ENCODE assay signal across 8 mouse cellular contexts in the genomic region with DNA sequence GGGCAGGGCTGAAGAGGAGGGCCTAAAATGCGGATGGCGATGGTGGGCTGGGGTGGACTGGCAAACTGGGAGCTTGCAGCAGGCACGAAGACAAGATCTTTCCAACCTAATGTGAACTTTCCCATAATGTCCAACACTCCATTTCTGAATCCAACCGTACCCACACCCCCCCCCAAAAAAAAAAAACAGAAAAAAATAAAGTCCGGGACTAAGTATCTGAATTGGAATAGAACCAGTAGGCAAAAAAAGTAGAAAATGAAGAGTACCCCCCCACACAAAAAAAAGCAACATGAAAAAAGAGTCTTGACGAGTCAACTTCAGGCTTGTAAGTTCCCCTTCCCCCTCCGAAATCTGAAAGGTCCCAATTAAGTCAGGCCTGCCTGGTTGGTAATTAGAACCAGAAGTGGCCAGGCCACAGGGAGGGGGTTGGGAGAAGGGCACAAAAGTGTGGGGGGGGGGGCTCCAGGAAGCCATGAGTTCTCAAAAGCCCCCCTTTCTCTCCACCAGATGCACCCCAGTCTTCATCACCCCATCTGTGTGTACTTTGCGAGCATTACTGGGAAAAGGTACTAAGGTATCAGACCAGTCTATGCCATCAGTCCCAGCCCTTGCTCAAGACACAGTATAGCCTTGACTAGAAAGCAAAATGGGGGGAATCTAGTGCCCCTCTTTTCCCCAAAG. TPM values are rescaled to one million over a fixed set of nuclear protein-coding genes. Genes with fewer than 3 reads are reported as not detected.
DNase-seq lines count a peak whose midpoint lies in the region; ATAC-seq and TF ChIP-seq lines count a peak whose summit lies in the region.

No protein-coding gene starts in this region.

- peak overlapping the region; percentile 56 for H3K4me3 ChIP-seq in lung, embryonic 15.5 days
- H3K4me3 ChIP-seq in intestine, embryonic 15.5 days (replicated peaks): peak overlapping the region; percentile 53
- peak overlapping the region; percentile 73 for H3K4me3 ChIP-seq in olfactory bulb, adult 2 months (ENCODE audit: insufficient read depth, low read depth, low read length)

- no peak for ATAC-seq in lung, embryonic 15.5 days (ENCODE audit: borderline replicate concordance, extremely low read depth, low FRiP score, low TSS enrichment)
- no peak for ATAC-seq in intestine, embryonic 15.5 days
- ATAC-seq in megakaryocyte-erythroid progenitor cell, adult 5-6 weeks (replicated peaks; ENCODE audit: low FRiP score, low TSS enrichment, poor library complexity, severe bottlenecking): no peak

- 8% methylated on average over 8 of the region's 8 CpGs for WGBS in lung, embryonic 15.5 days
- WGBS in intestine, embryonic 15.5 days: 20% methylated on average over 8 of the region's 8 CpGs
- whole genome bisulfite sequencing in olfactory bulb, adult 2 months: 23% methylated on average over 8 of the region's 8 CpGs

- DNase-seq in lung, postnatal 14 days: no peak
- DNase-seq in embryo, embryonic 9.5 days (ENCODE audit: extremely low spot score): peak; percentile 64
- no peak for DNase-seq in urinary bladder, adult 18-20 months (ENCODE audit: low spot score in 2 of 2)
- no peak for DNase-seq in testis, postnatal 14 days (ENCODE audit: low spot score)

- no peaks in the 10 kb centered on the region for H3K9me3 ChIP-seq in lung, embryonic 15.5 days
- no peaks in the 10 kb centered on the region for H3K9me3 ChIP-seq in intestine, embryonic 15.5 days

- peaks cover 72% of the 10 kb centered on the region for H3K4me1 ChIP-seq in lung, embryonic 15.5 days
- peaks cover 47% of the 10 kb centered on the region for H3K4me1 ChIP-seq in intestine, embryonic 15.5 days (replicated peaks)
- H3K4me1 ChIP-seq in olfactory bulb, adult 2 months (ENCODE audit: control insufficient read depth, insufficient read depth, low read length): peaks cover 34% of the 10 kb centered on the region

- no peak for TF ChIP-seq POLR2A in olfactory bulb, adult 2 months (IDR thresholded peaks at IDR 0.05; ENCODE audit: insufficient read depth, low read depth, low read length)

- peak overlapping the region; percentile 100 for H3K27ac ChIP-seq in lung, embryonic 15.5 days
- H3K27ac ChIP-seq in intestine, embryonic 15.5 days: peak overlapping the region; percentile 98
- H3K27ac ChIP-seq in olfactory bulb, adult 2 months (ENCODE audit: insufficient read depth, low read depth, low read length): no peak overlapping the region; the same call in 1 of the 2 replicates

- H3K4me2 ChIP-seq in lung, embryonic 15.5 days: peak overlapping the region; percentile 87
- H3K4me2 ChIP-seq in intestine, embryonic 15.5 days (replicated peaks): peak overlapping the region; percentile 96

- TF ChIP-seq CTCF in olfactory bulb, adult 2 months (IDR thresholded peaks at IDR 0.05; ENCODE audit: insufficient read depth, low read depth, low read length): no peak

- peaks cover 17% of the 10 kb centered on the region; the same call in 1 of the 2 replicates for H3K36me3 ChIP-seq in lung, embryonic 15.5 days
- no peaks in the 10 kb centered on the region for H3K36me3 ChIP-seq in intestine, embryonic 15.5 days

- peak overlapping the region; percentile 52 for H3K9ac ChIP-seq in lung, embryonic 15.5 days
- H3K9ac ChIP-seq in intestine, embryonic 15.5 days: peak overlapping the region; percentile 71

- H3K27me3 ChIP-seq in lung, embryonic 15.5 days: no peaks in the 10 kb centered on the region
- H3K27me3 ChIP-seq in intestine, embryonic 15.5 days (replicated peaks): no peaks in the 10 kb centered on the region

RNA-seq across cellular contexts. Expression of a gene that starts 9.0 kb away (rescaled TPM):
- polyA plus RNA-seq in lung, embryonic 15.5 days (2015; fragmentation: Nextera tagmentation; extraction: Ambion mirVana): 43.7 and 43.8 TPM in 2 replicates
- 15.8 and 16.5 TPM in 2 replicates for polyA plus RNA-seq in intestine, embryonic 15.5 days (2015; fragmentation: Nextera tagmentation; extraction: Ambion mirVana)
- not detected in 2 replicates for polyA plus RNA-seq in olfactory bulb, adult 2 months (2012; ENCODE audit: insufficient read depth, insufficient read length, low replicate concordance, missing spikeins)
- total RNA-seq in megakaryocyte-erythroid progenitor cell, adult 5-6 weeks (2014; fragmentation: Nextera tagmentation): 0.61 and 1.8 TPM in 2 replicates
- total RNA-seq in megakaryocyte-erythroid progenitor cell, adult 5-6 weeks (2017): 1.6 and 6.7 TPM in 2 replicates

RNA-seq across cellular contexts. Expression of a gene that starts 16.5 kb away (rescaled TPM):
- 2.0 and 3.2 TPM in 2 replicates for polyA plus RNA-seq in lung, embryonic 15.5 days (2015; fragmentation: Nextera tagmentation; extraction: Ambion mirVana)
- polyA plus RNA-seq in intestine, embryonic 15.5 days (2015; fragmentation: Nextera tagmentation; extraction: Ambion mirVana): 10.8 and 12.9 TPM in 2 replicates
- polyA plus RNA-seq in olfactory bulb, adult 2 months (2012; ENCODE audit: insufficient read depth, insufficient read length, low replicate concordance, missing spikeins): not detected in 2 replicates
- 13.1 and 17.0 TPM in 2 replicates for total RNA-seq in megakaryocyte-erythroid progenitor cell, adult 5-6 weeks (2014; fragmentation: Nextera tagmentation)
- total RNA-seq in megakaryocyte-erythroid progenitor cell, adult 5-6 weeks (2017): 47.2 and 51.0 TPM in 2 replicates

RNA-seq across cellular contexts. Expression of a gene that starts 22.1 kb away (rescaled TPM):
- polyA plus RNA-seq in lung, embryonic 15.5 days (2015; fragmentation: Nextera tagmentation; extraction: Ambion mirVana): 0.53 and 0.57 TPM in 2 replicates
- polyA plus RNA-seq in intestine, embryonic 15.5 days (2015; fragmentation: Nextera tagmentation; extraction: Ambion mirVana): 0.08 and 0.14 TPM in 2 replicates
- polyA plus RNA-seq in olfactory bulb, adult 2 months (2012; ENCODE audit: insufficient read depth, insufficient read length, low replicate concordance, missing spikeins): not detected in 2 replicates
- not detected in 2 replicates for total RNA-seq in megakaryocyte-erythroid progenitor cell, adult 5-6 weeks (2014; fragmentation: Nextera tagmentation)
- total RNA-seq in megakaryocyte-erythroid progenitor cell, adult 5-6 weeks (2017): not detected in 2 replicates

RNA-seq across cellular contexts. Expression of a gene that starts 31.0 kb away (rescaled TPM):
- polyA plus RNA-seq in lung, embryonic 15.5 days (2015; fragmentation: Nextera tagmentation; extraction: Ambion mirVana): 63.8 and 65.3 TPM in 2 replicates
- polyA plus RNA-seq in intestine, embryonic 15.5 days (2015; fragmentation: Nextera tagmentation; extraction: Ambion mirVana): 66.2 and 67.9 TPM in 2 replicates
- not detected in 2 replicates for polyA plus RNA-seq in olfactory bulb, adult 2 months (2012; ENCODE audit: insufficient read depth, insufficient read length, low replicate concordance, missing spikeins)
- 30.4 and 32.9 TPM in 2 replicates for total RNA-seq in megakaryocyte-erythroid progenitor cell, adult 5-6 weeks (2014; fragmentation: Nextera tagmentation)
- 14.2 and 19.5 TPM in 2 replicates for total RNA-seq in megakaryocyte-erythroid progenitor cell, adult 5-6 weeks (2017)

RNA-seq across cellular contexts. Expression of a gene that starts 43.7 kb away (rescaled TPM):
- polyA plus RNA-seq in lung, embryonic 15.5 days (2015; fragmentation: Nextera tagmentation; extraction: Ambion mirVana): 74.1 and 78.1 TPM in 2 replicates
- polyA plus RNA-seq in intestine, embryonic 15.5 days (2015; fragmentation: Nextera tagmentation; extraction: Ambion mirVana): 45.8 and 49.3 TPM in 2 replicates
- not detected in 2 replicates for polyA plus RNA-seq in olfactory bulb, adult 2 months (2012; ENCODE audit: insufficient read depth, insufficient read length, low replicate concordance, missing spikeins)
- total RNA-seq in megakaryocyte-erythroid progenitor cell, adult 5-6 weeks (2014; fragmentation: Nextera tagmentation): 9.6 and 21.4 TPM in 2 replicates
- 11.4 and 33.8 TPM in 2 replicates for total RNA-seq in megakaryocyte-erythroid progenitor cell, adult 5-6 weeks (2017)

Comparison
In these comparisons a context has a peak if more than half of its experiments do, and no peak if none do; other contexts are left out.
1. RNA of a gene that starts 9.0 kb away (polyA plus RNA-seq): 43.7 to 43.8 TPM in lung, embryonic 15.5 days and 15.8 to 16.5 TPM in intestine, embryonic 15.5 days; not detected in olfactory bulb, adult 2 months; every median in the first group is over 10 times any median in the second.
2. Peak in every context shown above with its lines, with median percentiles within 50 percentile points of each other: H3K4me3 ChIP-seq.